Mouse (Mus musculus): ENCODE data around the gene Gbp7. TPM values are rescaled to one million over a fixed set of nuclear protein-coding genes. Genes with fewer than 3 reads are reported as not detected.

Gbp7 gene
- total and polyA plus RNA-seq, 3 experiments = 1.9 to 3.9 TPM; not detected in 1

DNA sequence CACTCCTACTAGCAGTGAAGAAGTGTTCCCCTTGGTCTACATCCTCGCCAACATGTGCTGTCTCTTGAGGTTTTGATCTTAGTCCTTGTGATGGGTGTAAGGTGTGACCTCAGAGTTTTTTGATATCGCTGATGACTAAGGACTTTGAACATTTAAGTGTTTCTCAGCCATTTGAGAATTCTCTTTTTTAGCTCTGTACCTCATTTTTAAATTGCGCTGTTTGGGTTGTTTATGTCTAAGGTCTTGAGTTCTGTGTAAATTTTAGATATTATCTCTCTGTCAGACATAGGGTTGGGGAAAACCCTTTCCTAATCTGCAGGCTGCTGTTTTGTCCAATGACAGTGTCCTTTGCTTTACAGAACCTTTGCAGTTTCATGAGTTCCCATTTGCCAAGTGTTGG is 3.0 kb downstream of the Gbp7 start:
- no peak for DNase-seq (ENCODE audit: low read depth, low spot score)

GRCm38 (mm10) chr3:142535667-142536066 is 5.5 kb downstream of the Gbp7 start:
- H3K36me3 ChIP-seq (ENCODE audit: control insufficient read depth in 1 of 2, insufficient read depth in 2 of 2, low read length in 2 of 2) = no peaks in the 10 kb centered on the region
- DNase-seq (ENCODE audit: low read depth, low spot score) = no peak
- H3K27me3 ChIP-seq (ENCODE audit: control insufficient read depth in 1 of 2, insufficient read depth in 2 of 2, low read length in 2 of 2) = no peaks in the 10 kb centered on the region
- no peak overlapping the region for H3K27ac ChIP-seq (ENCODE audit: control insufficient read depth, low read depth, low read length)
- no peaks in the 10 kb centered on the region for H3K4me1 ChIP-seq (ENCODE audit: control insufficient read depth in 1 of 2, insufficient read depth in 2 of 2, low read length in 2 of 2)
- H3K9me3 ChIP-seq (replicated peaks; ENCODE audit: insufficient read depth, low read length) = no peaks in the 10 kb centered on the region
- no peak overlapping the region for H3K9ac ChIP-seq (ENCODE audit: control insufficient read depth, low read depth, low read length, poor library complexity, severe bottlenecking)
- TF ChIP-seq ELF1 (IDR thresholded peaks at IDR 0.05; ENCODE audit: low read depth, low read length) = no peak
- TF ChIP-seq ETS1 (IDR thresholded peaks at IDR 0.05; ENCODE audit: low read depth, low read length) = no peak
- no peak for TF ChIP-seq ZC3H11A (IDR thresholded peaks at IDR 0.05; ENCODE audit: low read depth, low read length)
- TF ChIP-seq RAD21 (IDR thresholded peaks at IDR 0.05; ENCODE audit: low read depth, low read length) = no peak
- no peak for TF ChIP-seq MAFK (IDR thresholded peaks at IDR 0.05; ENCODE audit: borderline replicate concordance, low read depth, low read length)
- TF ChIP-seq GATA1 (IDR thresholded peaks at IDR 0.05; ENCODE audit: low read depth, low read length) = no peak
- no peak for TF ChIP-seq USF2 (IDR thresholded peaks at IDR 0.05; ENCODE audit: borderline replicate concordance in 1 of 2, insufficient read depth in 1 of 2, low read depth in 1 of 2, low read length in 2 of 2)
- no peak for TF ChIP-seq MYB (IDR thresholded peaks at IDR 0.05; ENCODE audit: low read depth, low read length)
- no peak for TF ChIP-seq JUND (IDR thresholded peaks at IDR 0.05; ENCODE audit: low read depth, low read length)
- TF ChIP-seq MXI1 (IDR thresholded peaks at IDR 0.05; ENCODE audit: low read depth, low read length) = no peak
- no peak for TF ChIP-seq UBTF (IDR thresholded peaks at IDR 0.05; ENCODE audit: borderline replicate concordance, insufficient read depth, low read depth, low read length)
- no peak for TF ChIP-seq E2F4 (IDR thresholded peaks at IDR 0.05; ENCODE audit: borderline replicate concordance, low read depth, low read length)
- TF ChIP-seq EP300 (IDR thresholded peaks at IDR 0.05; ENCODE audit: low read depth in 1 of 2, low read length in 2 of 2) = no peak
- TF ChIP-seq CHD2 (IDR thresholded peaks at IDR 0.05; ENCODE audit: low read length) = no peak
- TF ChIP-seq MAZ (IDR thresholded peaks at IDR 0.05; ENCODE audit: low read depth, low read length) = no peak
- no peak for TF ChIP-seq CHD1 (IDR thresholded peaks at IDR 0.05; ENCODE audit: low read depth, low read length)
- TF ChIP-seq NRF1 (IDR thresholded peaks at IDR 0.05; ENCODE audit: insufficient read depth, low read depth, low read length, poor library complexity, severe bottlenecking) = no peak
- TF ChIP-seq POLR2A (IDR thresholded peaks at IDR 0.05; ENCODE audit: control insufficient read depth in 1 of 2, insufficient read depth in 1 of 2, low read depth in 1 of 2, low read length in 2 of 2, poor library complexity in 1 of 2) = no peak
- H3K4me3 ChIP-seq (ENCODE audit: control insufficient read depth in 1 of 2, insufficient read depth in 1 of 2, low read depth in 2 of 2, low read length in 2 of 2) = no peak overlapping the region
- H3K79me2 ChIP-seq (ENCODE audit: control insufficient read depth, insufficient read depth, low read length, poor library complexity) = no peaks in the 10 kb centered on the region; the same call in 1 of the 2 replicates

More for the DNA sequence above, 3.0 kb downstream of the Gbp7 start:
- TF ChIP-seq EP300 (IDR thresholded peaks at IDR 0.05; ENCODE audit: low read depth in 1 of 2, low read length in 2 of 2) (no peak), KAT2A (conservative IDR thresholded peaks at IDR 0.05; ENCODE audit: low read depth, low read length) (no peak), UBTF (IDR thresholded peaks at IDR 0.05; ENCODE audit: borderline replicate concordance, insufficient read depth, low read depth, low read length) (no peak), ZNF384 (IDR thresholded peaks at IDR 0.05; ENCODE audit: low read depth, low read length) (no peak), MEF2A (IDR thresholded peaks at IDR 0.05; ENCODE audit: extremely low read depth, insufficient replicate concordance, low read depth, low read length, poor library complexity, severe bottlenecking) (no peak), CHD2 (IDR thresholded peaks at IDR 0.05; ENCODE audit: low read length) (no peak), MYB (IDR thresholded peaks at IDR 0.05; ENCODE audit: low read depth, low read length) (no peak), JUND (IDR thresholded peaks at IDR 0.05; ENCODE audit: low read depth, low read length) (no peak), POLR2AphosphoS2 (IDR thresholded peaks at IDR 0.05; ENCODE audit: low read length) (no peak), POLR2A (IDR thresholded peaks at IDR 0.05; ENCODE audit: control insufficient read depth in 1 of 2, insufficient read depth in 1 of 2, low read depth in 1 of 2, low read length in 2 of 2, poor library complexity in 1 of 2) (no peak), MAFK (IDR thresholded peaks at IDR 0.05; ENCODE audit: borderline replicate concordance, low read depth, low read length) (no peak)
- Histone ChIP-seq H3K27ac (ENCODE audit: control insufficient read depth, low read depth, low read length) (no peak overlapping the region), H3K36me3 (ENCODE audit: control insufficient read depth in 1 of 2, insufficient read depth in 2 of 2, low read length in 2 of 2) (peaks cover 0 to 3% of the 10 kb centered on the region in 2 experiments; a peak in 2 of 4 replicates), H3K27me3 (ENCODE audit: control insufficient read depth in 1 of 2, insufficient read depth in 2 of 2, low read length in 2 of 2) (no peaks in the 10 kb centered on the region), H3K4me3 (ENCODE audit: control insufficient read depth in 1 of 2, insufficient read depth in 1 of 2, low read depth in 2 of 2, low read length in 2 of 2) (no peak overlapping the region), H3K4me1 (ENCODE audit: control insufficient read depth in 1 of 2, insufficient read depth in 2 of 2, low read length in 2 of 2) (no peaks in the 10 kb centered on the region), H3K9ac (ENCODE audit: control insufficient read depth, low read depth, low read length, poor library complexity, severe bottlenecking) (no peak overlapping the region), H3K9me3 (replicated peaks; ENCODE audit: insufficient read depth, low read length) (no peaks in the 10 kb centered on the region), H3K79me2 (ENCODE audit: control insufficient read depth, insufficient read depth, low read length, poor library complexity) (no peaks in the 10 kb centered on the region; the same call in 1 of the 2 replicates)

Data from MEL (cell line).